Mouse (Mus musculus) urinary bladder, adult 18-20 months (tissue): Measurements from ENCODE around the gene Fpr-rs4.
"Not testable (repeated sequence)": the region's sequence is repeated elsewhere in the genome, so short reads cannot be mapped to it uniquely, and the experiment has no call there.

ENCODE experiments used
- DNase-seq, 2 experiments: peaks; one replicate each; pipeline ENCODE4 v3.0.0; 2022; ENCODE audit warnings: low spot score in 2 of 2, mixed read lengths in 2 of 2

Fpr-rs4 gene

GRCm38 (mm10) chr17:18021433-18021832 is at the start of gene Fpr-rs4:
Fpr-rs4 (plus strand) TSS chr17:18021733.
- no peak for DNase-seq

- DNase-seq, result no peak
Observed at GRCm38 (mm10) chr17:17973443-17973842, 48.1 kb upstream of the Fpr-rs4 start.

GRCm38 (mm10) chr17:17981232-17981631 is 40.3 kb upstream of the Fpr-rs4 start:
- DNase-seq, result not testable (repeated sequence)

- no peak for DNase-seq
Observed at GRCm38 (mm10) chr17:18004752-18005151, 16.8 kb upstream of the Fpr-rs4 start.

GRCm38 (mm10) chr17:18049124-18049523 is 27.6 kb downstream of the Fpr-rs4 start, which contains the start of gene Vmn2r124:
Vmn2r124 (plus strand) TSS chr17:18049424.
- no peak for DNase-seq
